Mouse (Mus musculus): ENCODE data around the gene Blvra. TPM values are rescaled to one million over a fixed set of nuclear protein-coding genes. Genes with fewer than 3 reads are reported as not detected.
"Not testable (repeated sequence)": the region's sequence is repeated elsewhere in the genome, so short reads cannot be mapped to it uniquely, and the experiment has no call there.

Blvra gene
- polyA plus RNA-seq (2016; fragmentation: Nextera tagmentation; extraction: Ambion mirVana): 36.0 and 40.9 TPM in 2 replicates

DNA sequence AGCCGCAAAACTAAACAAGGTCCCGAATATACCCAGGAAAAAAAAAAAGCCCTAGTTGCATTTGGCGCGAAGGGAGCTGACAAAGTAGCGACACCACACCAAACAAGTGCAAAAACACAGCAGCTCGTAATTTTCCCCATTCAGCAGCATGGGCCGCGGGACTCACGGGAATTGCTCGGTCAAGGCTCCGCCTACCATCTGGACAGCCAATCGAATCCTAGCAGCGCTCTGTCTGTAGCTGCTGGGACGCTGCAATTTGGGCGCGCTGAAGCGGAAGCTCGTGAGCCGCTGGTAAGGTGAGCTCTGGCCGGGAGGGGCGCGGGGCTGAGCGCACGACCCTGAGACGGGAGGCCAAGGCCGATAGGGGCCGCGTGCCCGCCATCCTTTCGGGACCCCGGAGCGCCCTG is at the start of gene Blvra:
TSS of gene Blvra (plus strand) at position 231 of the 407 bp plus-strand sequence.
- peak within 1 kb of the TSS; percentile 90 for H3K27ac ChIP-seq
- no peaks in the 10 kb centered on the region for H3K27me3 ChIP-seq (ENCODE audit: insufficient read depth, poor library complexity, severe bottlenecking)
- under 1% methylated on average over 32 of the region's 32 CpGs for WGBS
- peak; percentile 97 for DNase-seq (ENCODE audit: low spot score)
- H3K9me3 ChIP-seq: no peaks in the 10 kb centered on the region
- peak within 1 kb of the TSS; percentile 76 for H3K4me3 ChIP-seq
- H3K4me1 ChIP-seq: peaks cover 7% of the 10 kb centered on the region; the same call in 1 of the 2 replicates
- H3K36me3 ChIP-seq: peaks cover 15% of the 10 kb centered on the region; the same call in 1 of the 2 replicates

DNA sequence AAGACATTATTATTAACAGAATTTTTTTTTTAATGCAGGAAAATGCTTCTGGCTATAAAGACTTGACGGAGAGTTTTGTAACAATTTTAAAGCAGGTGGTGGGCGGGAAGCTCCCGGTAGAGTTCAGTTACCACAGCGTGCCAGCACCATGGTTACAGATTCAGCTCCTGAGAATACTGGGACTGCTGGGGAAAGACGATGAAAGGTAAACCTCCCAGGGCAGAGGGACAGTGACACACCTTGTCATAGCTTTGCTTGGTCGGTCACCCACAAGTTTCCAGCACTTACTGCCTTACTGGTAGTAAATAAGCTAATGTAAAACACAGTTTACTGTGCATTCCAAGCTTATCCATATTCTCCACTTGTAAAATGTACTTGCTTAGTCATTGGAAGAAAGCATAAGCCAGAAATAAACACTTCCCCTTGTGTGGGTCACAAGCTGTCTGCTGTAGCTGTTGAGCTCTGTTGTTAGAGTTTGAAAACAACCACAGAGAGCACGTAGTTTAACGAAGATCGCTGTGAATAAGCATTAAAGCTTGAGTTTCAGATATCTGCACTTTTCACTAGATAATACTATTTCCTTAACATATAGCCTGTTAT is 35.4 kb upstream of the Blvra start:
- WGBS: 95% methylated on average over 9 of the region's 9 CpGs
- Histone ChIP-seq H3K36me3 (peaks cover 47% of the 10 kb centered on the region), H3K9me3 (no peaks in the 10 kb centered on the region), H3K4me3 (no peak overlapping the region), H3K27me3 (ENCODE audit: insufficient read depth, poor library complexity, severe bottlenecking) (no peaks in the 10 kb centered on the region), H3K27ac (no peak overlapping the region), H3K4me1 (no peaks in the 10 kb centered on the region)
- no peak for DNase-seq (ENCODE audit: low spot score)

DNA sequence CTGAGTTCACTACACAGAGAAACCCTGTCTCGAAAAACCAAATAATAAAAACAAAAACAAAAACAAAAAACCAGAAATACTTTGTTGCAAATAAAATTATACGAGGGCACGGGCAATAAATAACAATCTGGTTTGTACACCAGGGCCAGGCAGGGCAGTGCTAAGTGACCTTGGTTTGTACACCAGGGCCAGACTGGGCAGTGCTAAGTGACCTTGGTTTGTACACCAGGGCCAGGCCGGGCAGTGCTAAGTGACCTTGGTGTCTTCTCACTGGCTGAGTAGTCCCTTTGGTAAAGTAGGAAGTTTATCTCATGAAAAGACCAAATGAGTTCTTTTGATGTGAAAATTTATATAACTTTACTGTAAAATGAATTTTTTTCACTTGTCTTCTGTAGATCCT is 33.2 kb upstream of the Blvra start:
- 85% methylated on average over 4 of the region's 4 CpGs for whole genome bisulfite sequencing
- Histone ChIP-seq H3K9me3 (no peaks in the 10 kb centered on the region), H3K27me3 (ENCODE audit: insufficient read depth, poor library complexity, severe bottlenecking) (no peaks in the 10 kb centered on the region), H3K27ac (no peak overlapping the region), H3K4me3 (no peak overlapping the region), H3K36me3 (peaks cover 47% of the 10 kb centered on the region), H3K4me1 (no peaks in the 10 kb centered on the region)
- no peak for DNase-seq (ENCODE audit: low spot score)

DNA sequence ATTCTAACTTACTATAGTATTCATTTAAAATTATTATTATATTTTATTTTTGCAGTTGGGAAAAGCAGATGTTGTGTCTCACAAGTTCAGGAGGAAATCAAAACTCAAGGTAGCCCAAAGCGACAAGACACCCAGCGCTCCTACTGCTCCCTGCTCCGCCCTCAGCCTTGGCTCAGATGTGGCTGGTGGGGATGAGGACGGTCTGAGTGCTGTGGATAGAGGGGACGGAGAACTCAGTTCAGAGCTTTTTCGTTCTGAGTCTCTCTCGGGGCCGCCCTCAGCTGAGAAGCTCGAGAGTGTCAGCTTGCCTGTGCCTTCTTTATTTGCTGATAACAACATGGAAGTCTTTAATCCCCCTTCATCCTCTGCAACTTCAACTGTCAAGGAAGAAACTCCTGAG is 9.0 kb upstream of the Blvra start:
- DNase-seq (ENCODE audit: low spot score): no peak
- H3K4me1 ChIP-seq: no peaks in the 10 kb centered on the region
- 86% methylated on average over 9 of the region's 9 CpGs for WGBS
- peaks cover 67% of the 10 kb centered on the region for H3K36me3 ChIP-seq
- H3K4me3 ChIP-seq: no peak overlapping the region
- H3K9me3 ChIP-seq: no peaks in the 10 kb centered on the region
- H3K27me3 ChIP-seq (ENCODE audit: insufficient read depth, poor library complexity, severe bottlenecking): no peaks in the 10 kb centered on the region
- H3K27ac ChIP-seq: no peak overlapping the region

DNA sequence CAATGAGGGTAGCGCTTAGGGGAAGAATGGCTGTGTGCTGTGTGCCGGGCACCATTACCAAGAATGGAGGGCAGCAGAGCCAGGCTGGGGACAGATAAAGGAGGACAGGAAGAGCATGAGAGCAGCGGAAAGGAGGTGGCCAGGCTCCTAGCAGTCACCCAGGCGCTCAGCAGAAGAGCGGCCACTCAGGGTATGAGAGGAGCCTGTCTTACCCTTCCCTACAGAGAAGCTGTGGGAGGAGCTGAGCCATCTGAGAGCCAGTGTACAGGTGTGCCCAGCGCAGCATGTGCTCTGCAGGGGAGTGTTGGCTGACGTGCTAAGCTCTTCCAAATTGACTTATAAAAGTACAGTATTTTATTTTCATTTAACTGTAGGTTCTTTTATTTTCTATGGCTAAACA is 1.7 kb upstream of the Blvra start:
- no peaks in the 10 kb centered on the region for H3K9me3 ChIP-seq
- no peak overlapping the region for H3K4me3 ChIP-seq
- peaks cover 18% of the 10 kb centered on the region; the same call in 1 of the 2 replicates for H3K36me3 ChIP-seq
- peaks cover 7% of the 10 kb centered on the region; the same call in 1 of the 2 replicates for H3K4me1 ChIP-seq
- no peak overlapping the region for H3K27ac ChIP-seq
- DNase-seq (ENCODE audit: low spot score): no peak
- WGBS: 71% methylated on average over 7 of the region's 7 CpGs
- no peaks in the 10 kb centered on the region for H3K27me3 ChIP-seq (ENCODE audit: insufficient read depth, poor library complexity, severe bottlenecking)

DNA sequence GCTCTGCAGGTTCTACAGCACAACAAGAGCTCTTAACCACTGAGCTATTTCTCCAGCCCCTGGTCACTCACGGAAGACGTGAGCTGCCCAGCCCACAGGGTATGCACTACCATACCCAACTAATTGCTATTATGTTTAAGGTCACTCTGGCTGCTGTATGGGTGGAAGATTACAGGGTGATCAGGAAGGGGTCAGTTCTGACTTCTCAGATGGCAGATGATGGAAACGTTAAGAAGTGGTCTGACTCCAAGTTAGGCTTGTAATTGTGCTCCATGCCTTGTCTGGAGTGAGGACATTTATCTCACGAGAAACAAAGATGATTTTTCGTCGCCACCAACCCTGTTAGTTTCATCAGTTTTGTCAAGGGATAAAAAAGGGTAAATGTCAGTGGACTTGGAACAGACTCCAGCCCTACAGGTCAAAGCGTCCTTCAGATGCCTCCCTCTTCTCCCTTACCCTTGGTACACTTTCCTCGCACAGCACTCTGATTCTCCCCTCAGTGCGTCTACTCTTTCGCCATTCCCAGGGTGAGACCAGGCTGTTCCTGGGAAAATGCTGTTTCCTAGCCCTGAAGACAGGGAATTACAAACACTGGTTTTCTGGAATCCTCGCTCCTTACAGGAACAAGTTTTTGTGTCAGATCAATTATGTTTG is 557 bp upstream of the Blvra start:
- peak overlapping the region; percentile 90 for H3K27ac ChIP-seq
- peaks cover 15% of the 10 kb centered on the region; the same call in 1 of the 2 replicates for H3K36me3 ChIP-seq
- no peaks in the 10 kb centered on the region for H3K9me3 ChIP-seq
- DNase-seq (ENCODE audit: low spot score): no peak
- H3K4me3 ChIP-seq: peak overlapping the region; percentile 76
- no peaks in the 10 kb centered on the region for H3K27me3 ChIP-seq (ENCODE audit: insufficient read depth, poor library complexity, severe bottlenecking)
- 14% methylated on average over 11 of the region's 11 CpGs for WGBS
- peaks cover 7% of the 10 kb centered on the region; the same call in 1 of the 2 replicates for H3K4me1 ChIP-seq

DNA sequence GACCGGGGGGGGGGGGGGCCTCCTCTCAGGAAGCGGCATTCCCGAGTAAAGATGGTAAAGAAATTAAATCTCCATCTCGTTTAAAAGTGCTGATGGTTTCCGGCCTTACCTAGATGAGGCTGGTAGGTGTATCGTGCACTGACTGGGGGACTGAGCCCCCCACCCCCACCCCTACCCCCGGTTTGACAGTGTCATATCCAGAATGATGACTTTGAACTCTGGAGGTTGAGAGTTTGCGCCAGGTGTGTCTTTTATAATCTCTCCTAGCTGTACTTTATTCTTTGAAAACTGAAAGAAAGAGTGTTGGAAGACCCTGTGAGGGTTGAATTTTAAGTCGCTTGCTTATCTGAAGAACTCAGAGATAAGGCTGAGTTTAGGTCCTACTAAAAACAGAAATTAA is 414 bp downstream of the Blvra start:
- Histone ChIP-seq H3K9me3 (no peaks in the 10 kb centered on the region), H3K4me3 (peak overlapping the region; percentile 76), H3K27me3 (ENCODE audit: insufficient read depth, poor library complexity, severe bottlenecking) (no peaks in the 10 kb centered on the region), H3K4me1 (peaks cover 7% of the 10 kb centered on the region; the same call in 1 of the 2 replicates), H3K27ac (peak overlapping the region; percentile 90), H3K36me3 (peaks cover 12% of the 10 kb centered on the region; the same call in 1 of the 2 replicates)
- DNase-seq (ENCODE audit: low spot score): no peak
- 8% methylated on average over 9 of the region's 9 CpGs for WGBS

DNA sequence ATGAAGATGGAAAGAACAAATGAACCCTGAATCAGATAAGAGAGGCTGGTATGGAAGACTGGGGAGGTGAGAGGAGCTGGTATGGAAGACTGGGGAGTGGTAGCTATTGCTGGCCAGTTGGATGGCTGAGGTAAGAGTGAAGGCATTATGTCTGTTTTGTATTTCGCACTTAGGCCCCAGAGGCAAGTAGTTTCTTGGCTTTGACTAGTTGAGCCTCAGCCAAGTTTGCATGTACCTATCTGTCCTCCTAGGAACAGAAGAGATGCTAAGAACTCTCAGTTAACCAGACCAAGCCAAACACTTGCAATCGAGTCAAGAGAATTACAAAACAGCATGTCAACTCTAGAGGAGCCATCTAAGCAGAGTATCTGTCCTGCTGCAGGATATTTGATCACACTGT is 3.7 kb downstream of the Blvra start:
- no peak for DNase-seq (ENCODE audit: low spot score)
- H3K4me1 ChIP-seq: peaks cover 7% of the 10 kb centered on the region; the same call in 1 of the 2 replicates
- no peak overlapping the region for H3K27ac ChIP-seq
- H3K9me3 ChIP-seq: no peaks in the 10 kb centered on the region
- no peak overlapping the region for H3K4me3 ChIP-seq
- H3K36me3 ChIP-seq: no peaks in the 10 kb centered on the region
- 88% methylated on average over 2 of the region's 2 CpGs for WGBS
- H3K27me3 ChIP-seq (ENCODE audit: insufficient read depth, poor library complexity, severe bottlenecking): no peaks in the 10 kb centered on the region

DNA sequence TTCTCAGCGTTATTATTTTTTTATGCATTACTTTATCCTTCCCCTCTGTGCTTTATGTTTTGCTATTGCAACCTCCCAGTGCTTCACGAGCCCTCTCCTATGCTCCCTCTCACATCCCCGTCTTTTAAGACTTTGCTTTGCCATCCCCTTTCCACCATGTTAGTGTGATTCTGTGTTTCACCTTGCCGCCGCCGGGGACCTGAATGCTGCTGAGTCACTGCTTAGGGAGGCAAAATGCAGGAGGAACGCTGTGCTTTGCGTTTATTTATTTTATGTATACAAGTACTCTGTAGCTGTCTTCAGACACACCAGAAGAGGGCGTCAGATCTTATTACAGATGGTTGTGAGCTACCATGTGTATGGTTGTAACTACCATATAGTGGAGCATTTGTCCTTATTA is 7.1 kb downstream of the Blvra start:
- H3K27me3 ChIP-seq (ENCODE audit: insufficient read depth, poor library complexity, severe bottlenecking): no peaks in the 10 kb centered on the region
- WGBS: 66% methylated on average over 9 of the region's 9 CpGs
- H3K9me3 ChIP-seq: no peaks in the 10 kb centered on the region
- peaks cover 6% of the 10 kb centered on the region; the same call in 1 of the 2 replicates for H3K36me3 ChIP-seq
- no peak overlapping the region for H3K4me3 ChIP-seq
- no peak for DNase-seq (ENCODE audit: low spot score)
- H3K4me1 ChIP-seq: no peaks in the 10 kb centered on the region
- H3K27ac ChIP-seq: no peak overlapping the region

DNA sequence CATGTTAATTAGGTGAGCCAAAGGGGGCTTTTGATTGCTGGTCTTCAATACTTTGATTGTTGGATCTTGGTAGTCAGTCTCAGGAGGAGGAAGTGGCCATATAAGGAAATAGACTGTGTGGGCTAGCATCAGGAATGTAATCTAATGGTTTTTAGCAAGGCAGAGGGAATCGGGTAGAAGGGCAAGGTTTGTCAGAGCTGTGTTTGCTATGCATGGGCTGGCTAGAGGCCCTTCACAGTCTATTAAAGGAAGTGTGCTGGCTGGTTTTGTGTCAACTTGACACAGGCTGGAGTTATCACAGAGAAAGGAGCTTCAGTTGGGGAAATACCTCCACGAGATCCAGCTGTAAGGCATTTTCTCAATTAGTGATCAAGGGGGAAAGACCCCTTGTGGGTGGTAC is 8.6 kb downstream of the Blvra start:
- WGBS: 59% methylated on average over 2 of the region's 2 CpGs
- H3K27me3 ChIP-seq (ENCODE audit: insufficient read depth, poor library complexity, severe bottlenecking); H3K36me3 ChIP-seq; H3K27ac ChIP-seq; DNase-seq (ENCODE audit: low spot score); H3K4me3 ChIP-seq; H3K9me3 ChIP-seq; H3K4me1 ChIP-seq: not testable (repeated sequence)

DNA sequence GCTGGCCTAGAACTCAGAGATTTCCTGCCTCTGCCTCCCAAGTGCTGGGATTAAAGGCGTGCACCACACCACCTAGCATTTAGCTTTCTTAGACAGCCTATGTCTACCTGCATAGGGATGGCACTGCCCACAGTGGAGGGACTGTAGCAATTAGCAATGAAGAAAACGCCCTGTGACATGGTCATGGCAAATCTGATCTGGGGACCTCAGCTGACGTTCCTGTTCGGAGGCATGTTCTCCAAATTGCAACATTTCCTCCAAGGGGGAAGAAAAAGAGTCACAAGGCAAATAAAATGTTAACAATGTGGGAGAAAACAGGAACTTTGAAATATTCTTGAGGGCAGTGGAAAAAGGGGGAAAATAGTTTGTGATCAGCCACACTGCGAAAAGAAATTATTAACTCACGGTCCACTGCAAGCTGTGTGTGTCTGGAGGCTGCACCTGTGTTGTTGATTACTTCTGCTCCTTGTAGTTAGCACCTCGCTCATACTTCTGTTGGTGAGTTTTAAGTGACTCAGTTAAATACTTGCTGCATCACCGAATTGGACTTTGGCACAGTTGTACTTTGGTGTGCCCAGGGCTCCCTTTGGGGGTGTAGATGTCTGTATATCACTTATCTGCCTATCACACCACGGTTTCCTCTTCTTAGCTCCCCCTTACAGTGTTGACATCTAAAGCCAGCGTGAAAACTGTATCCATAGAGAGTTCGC is 9.6 kb downstream of the Blvra start:
- 88% methylated on average over 11 of the region's 11 CpGs for WGBS
- H3K27ac ChIP-seq: no peak overlapping the region
- H3K36me3 ChIP-seq: peaks cover 9% of the 10 kb centered on the region
- no peaks in the 10 kb centered on the region for H3K27me3 ChIP-seq (ENCODE audit: insufficient read depth, poor library complexity, severe bottlenecking)
- H3K9me3 ChIP-seq: no peaks in the 10 kb centered on the region
- H3K4me1 ChIP-seq: no peaks in the 10 kb centered on the region
- DNase-seq (ENCODE audit: low spot score): no peak
- H3K4me3 ChIP-seq: no peak overlapping the region

DNA sequence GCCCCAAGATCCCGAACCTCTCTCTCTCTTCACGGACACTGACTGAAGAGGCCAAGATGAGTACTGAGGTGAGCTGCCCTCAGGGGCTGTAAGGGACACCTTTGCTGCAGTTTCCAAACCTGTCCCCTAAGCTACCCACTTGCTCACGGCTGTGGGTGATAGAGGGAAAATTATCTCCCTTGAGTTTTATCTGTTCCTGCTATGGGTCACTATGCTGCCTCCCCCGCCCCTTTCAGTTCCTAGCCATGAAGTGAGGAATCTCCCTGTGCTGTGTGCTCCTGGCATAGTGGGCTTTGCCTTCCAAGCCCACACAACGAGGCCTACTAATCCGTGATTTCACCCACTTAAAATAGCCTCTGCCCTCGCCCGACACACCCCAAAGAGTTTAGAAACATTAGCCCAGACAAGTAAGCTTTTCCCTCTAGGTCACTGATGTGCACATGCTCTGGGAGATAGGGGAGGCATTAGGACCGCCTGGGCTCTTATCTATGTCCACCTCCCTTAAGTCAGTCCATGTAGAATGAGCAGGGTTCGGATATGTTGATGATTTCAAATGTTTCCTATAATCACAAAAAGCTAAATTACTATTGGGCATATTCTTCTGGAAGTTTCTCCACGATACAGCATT is 10.2 kb downstream of the Blvra start:
- Histone ChIP-seq H3K9me3 (no peaks in the 10 kb centered on the region), H3K27ac (no peak overlapping the region), H3K4me3 (no peak overlapping the region), H3K4me1 (no peaks in the 10 kb centered on the region), H3K27me3 (ENCODE audit: insufficient read depth, poor library complexity, severe bottlenecking) (no peaks in the 10 kb centered on the region), H3K36me3 (peaks cover 9% of the 10 kb centered on the region)
- WGBS: 79% methylated on average over 11 of the region's 11 CpGs
- no peak for DNase-seq (ENCODE audit: low spot score)

DNA sequence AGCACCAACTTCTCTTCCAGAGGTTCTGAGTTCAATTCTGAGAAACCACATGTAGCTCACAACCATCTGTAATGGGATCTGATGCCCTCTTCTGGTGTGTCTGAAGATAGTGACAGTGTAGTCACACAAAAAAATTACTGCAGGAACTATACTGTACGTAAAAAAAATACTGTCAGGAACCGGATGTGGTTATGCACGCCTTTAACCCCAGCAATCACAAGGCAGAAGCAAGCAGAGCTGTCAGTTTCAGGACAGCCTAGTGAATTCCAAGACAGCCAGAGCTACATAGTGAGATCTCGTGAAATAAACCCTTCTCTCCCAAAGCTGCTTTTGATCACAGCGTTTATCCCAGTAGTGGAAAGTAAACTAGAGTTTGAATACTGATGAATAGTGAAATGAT is 15.8 kb downstream of the Blvra start:
- H3K27ac ChIP-seq: no peak overlapping the region
- no peaks in the 10 kb centered on the region for H3K4me1 ChIP-seq
- H3K9me3 ChIP-seq: no peaks in the 10 kb centered on the region
- H3K36me3 ChIP-seq: peaks cover 14% of the 10 kb centered on the region
- WGBS: 90% methylated on average over 5 of the region's 5 CpGs
- no peak for DNase-seq (ENCODE audit: low spot score)
- no peak overlapping the region for H3K4me3 ChIP-seq
- H3K27me3 ChIP-seq (ENCODE audit: insufficient read depth, poor library complexity, severe bottlenecking): no peaks in the 10 kb centered on the region

Data from heart, embryonic 10.5 days (tissue).